Mouse (Mus musculus) midbrain, embryonic 15.5 days (tissue): ENCODE measurements around the gene Zan. TPM values are rescaled to one million over a fixed set of nuclear protein-coding genes. Genes with fewer than 3 reads are reported as not detected.
"Not testable (repeated sequence)": the region's sequence is repeated elsewhere in the genome, so short reads cannot be mapped to it uniquely, and the experiment has no call there.

Source experiments
- ATAC-seq: fragments of 200-750 bp; cut with Nextera tagmentation; replicated peaks from 2 replicates; pipeline ENCODE4 v1.8.0; 2017; ENCODE audit warnings: moderate TSS enrichment
- H3K27ac ChIP-seq: fragments of 300-500 bp; sonication (generic); 2 replicates; pipeline ENCODE4 v1.5.1; 2015; ENCODE audit warnings: mild to moderate bottlenecking, inconsistent platforms
- H3K27me3 ChIP-seq: fragments of 300-500 bp; sonication (generic); replicated peaks from 2 replicates; pipeline ENCODE4 v1.6.1; 2015; ENCODE audit warnings: inconsistent platforms
- H3K36me3 ChIP-seq: fragments of 300-500 bp; sonication (generic); replicated peaks from 2 replicates; pipeline ENCODE4 v1.6.1; 2015; ENCODE audit warnings: inconsistent platforms
- H3K4me1 ChIP-seq: fragments of 300-500 bp; sonication (generic); 2 replicates; pipeline ENCODE4 v1.6.1; 2015; ENCODE audit warnings: inconsistent platforms
- H3K4me2 ChIP-seq: fragments of 300-500 bp; sonication (generic); 2 replicates; pipeline ENCODE4 v1.6.1; 2015; ENCODE audit warnings: inconsistent platforms, mild to moderate bottlenecking, moderate library complexity
- H3K4me3 ChIP-seq: fragments of 300-500 bp; sonication (generic); 2 replicates; pipeline ENCODE4 v1.5.1; 2015; ENCODE audit warnings: mild to moderate bottlenecking, inconsistent platforms
- H3K9ac ChIP-seq: fragments of 300-500 bp; sonication (generic); 2 replicates; pipeline ENCODE4 v1.6.1; 2015; ENCODE audit warnings: mild to moderate bottlenecking, inconsistent platforms
- H3K9me3 ChIP-seq: fragments of 300-500 bp; sonication (generic); 2 replicates; pipeline ENCODE4 v1.6.1; 2016; ENCODE audit warnings: inconsistent platforms
- WGBS: fragments of 180-500 bp; shearing (Covaris S2); methylation state at CpG from one replicate; pipeline ENCODE4 v1.1.7; 2015; ENCODE audit warnings: mixed read lengths; 5-methylcytosine and 5-hydroxymethylcytosine counted together
- polyA plus RNA-seq: library from polyadenylated mRNA; unstranded; fragments of >200 nt; fragmentation: Nextera tagmentation; extraction: Ambion mirVana; gene quantifications from 2 replicates; pipeline ENCODE4 v1.2.1, GENCODE M21; 2015

Zan gene
- polyA plus RNA-seq, 1 experiment from 2014 or later, result 0.50 TPM

DNA sequence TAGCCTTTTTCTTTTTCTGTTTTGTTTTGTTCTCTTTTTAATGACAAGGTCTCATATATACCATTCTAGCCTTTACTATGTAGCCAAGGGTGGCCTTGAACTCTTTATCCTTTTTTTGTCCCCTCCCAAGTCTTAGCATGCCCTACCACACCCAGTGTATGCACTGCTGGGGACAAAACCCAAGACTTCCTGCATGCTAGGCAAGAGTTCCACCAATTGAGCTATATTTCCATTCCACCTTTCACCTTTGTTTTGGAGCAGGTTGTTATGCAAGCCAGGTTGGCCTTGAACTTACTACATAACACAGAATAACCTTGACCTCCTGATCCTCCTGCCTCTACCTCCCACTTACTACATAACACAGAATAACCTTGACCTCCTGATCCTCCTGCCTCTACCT, 31.3 kb downstream of the Zan start:
- Histone ChIP-seq H3K36me3 (no peaks in the 10 kb centered on the region), H3K4me2 (no peak overlapping the region), H3K27me3 (no peaks in the 10 kb centered on the region), H3K27ac (no peak overlapping the region), H3K4me1 (no peaks in the 10 kb centered on the region), H3K9ac (no peak overlapping the region), H3K4me3 (no peak overlapping the region), H3K9me3 (no peaks in the 10 kb centered on the region)
- ATAC-seq, result no peak

DNA sequence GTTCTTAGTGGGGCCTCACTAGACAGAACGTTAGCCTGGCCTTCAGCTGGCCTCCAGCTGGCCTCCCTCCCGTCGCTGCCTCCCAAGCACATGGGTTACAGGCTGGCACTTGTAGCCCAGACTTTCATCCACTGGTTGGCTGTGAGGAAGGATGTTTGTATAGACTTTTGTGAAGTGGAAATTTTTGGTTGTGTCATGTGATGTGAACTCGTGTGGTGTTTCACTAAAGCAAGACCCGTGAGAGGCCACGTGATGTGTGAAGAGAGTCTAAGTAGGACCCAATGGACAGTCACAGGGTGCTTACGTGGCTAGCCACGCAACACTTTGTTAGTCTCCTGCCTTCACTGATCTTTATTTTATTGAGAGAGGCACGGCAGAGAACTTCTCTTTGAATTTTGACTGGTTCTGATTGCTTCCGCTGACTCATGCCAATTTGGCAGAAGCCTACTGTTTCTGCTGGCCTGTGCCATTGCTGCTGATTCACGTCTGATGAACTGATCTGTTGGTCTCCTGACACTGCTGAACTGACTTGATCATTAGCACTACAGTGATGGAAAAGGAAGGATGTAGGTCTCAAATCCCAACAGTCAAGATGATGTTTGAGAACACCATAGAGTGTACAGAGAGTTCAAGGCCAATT, 36.5 kb downstream of the Zan start:
- Histone ChIP-seq H3K27ac (no peak overlapping the region), H3K4me3 (no peak overlapping the region), H3K36me3 (no peaks in the 10 kb centered on the region), H3K9me3 (no peaks in the 10 kb centered on the region), H3K4me2 (no peak overlapping the region), H3K9ac (no peak overlapping the region), H3K27me3 (no peaks in the 10 kb centered on the region), H3K4me1 (no peaks in the 10 kb centered on the region)
- WGBS, result 83% methylated on average over 11 of the region's 11 CpGs
- no peak for ATAC-seq

DNA sequence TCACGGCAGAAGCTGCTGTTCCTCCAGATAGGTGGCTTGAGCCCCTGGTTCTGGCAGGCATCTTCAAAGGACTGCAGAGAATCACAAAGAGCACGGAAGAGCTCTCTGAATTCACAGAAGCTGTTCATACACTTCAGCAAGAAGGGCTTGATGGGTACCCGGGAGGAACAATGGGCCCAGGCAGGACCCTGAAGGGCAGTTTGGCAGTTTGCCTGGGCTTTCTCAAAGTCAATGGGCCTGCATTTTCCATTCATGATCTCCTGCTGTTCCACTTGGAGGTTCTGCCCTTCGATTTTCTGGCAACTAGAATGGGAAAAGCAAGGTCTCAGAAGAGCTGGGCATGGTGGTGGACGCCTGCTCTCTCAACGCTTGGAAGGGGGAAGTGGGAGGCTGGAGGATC, 43.0 kb downstream of the Zan start:
- H3K27ac ChIP-seq, result no peak overlapping the region

DNA sequence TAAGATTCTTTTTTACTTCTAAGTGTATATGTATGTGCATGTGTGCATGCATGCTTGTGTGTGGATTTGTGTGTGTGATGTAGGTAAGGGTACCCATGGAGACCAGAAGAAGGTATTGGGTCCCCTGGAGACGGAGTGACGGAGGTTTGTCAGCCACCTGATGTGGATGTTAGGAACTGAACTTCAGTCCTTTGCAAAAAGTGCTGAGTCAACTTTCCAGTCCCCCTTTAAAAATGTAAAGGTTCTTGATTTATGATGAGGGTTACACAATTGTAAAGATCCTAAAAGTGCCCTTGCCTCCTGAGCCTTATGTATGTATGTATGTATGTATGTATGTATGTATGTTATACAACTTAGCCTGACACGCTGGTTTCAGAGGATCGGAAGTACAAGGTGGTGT, 46.5 kb downstream of the Zan start:
- not testable (repeated sequence) for H3K27ac ChIP-seq, H3K4me3 ChIP-seq, H3K36me3 ChIP-seq, ATAC-seq, H3K4me2 ChIP-seq, H3K27me3 ChIP-seq, H3K9ac ChIP-seq, H3K9me3 ChIP-seq, H3K4me1 ChIP-seq
- 91% methylated on average over 4 of the region's 4 CpGs for WGBS

More for the DNA sequence above, 43.0 kb downstream of the Zan start:
- H3K9me3 ChIP-seq, result no peaks in the 10 kb centered on the region
- no peaks in the 10 kb centered on the region for H3K4me1 ChIP-seq
- no peaks in the 10 kb centered on the region for H3K27me3 ChIP-seq
- H3K4me2 ChIP-seq, result no peak overlapping the region
- H3K36me3 ChIP-seq, result no peaks in the 10 kb centered on the region
- no peak for ATAC-seq
- no peak overlapping the region for H3K4me3 ChIP-seq
- H3K9ac ChIP-seq, result no peak overlapping the region
- WGBS, result 32% methylated on average over 6 of the region's 6 CpGs

DNA sequence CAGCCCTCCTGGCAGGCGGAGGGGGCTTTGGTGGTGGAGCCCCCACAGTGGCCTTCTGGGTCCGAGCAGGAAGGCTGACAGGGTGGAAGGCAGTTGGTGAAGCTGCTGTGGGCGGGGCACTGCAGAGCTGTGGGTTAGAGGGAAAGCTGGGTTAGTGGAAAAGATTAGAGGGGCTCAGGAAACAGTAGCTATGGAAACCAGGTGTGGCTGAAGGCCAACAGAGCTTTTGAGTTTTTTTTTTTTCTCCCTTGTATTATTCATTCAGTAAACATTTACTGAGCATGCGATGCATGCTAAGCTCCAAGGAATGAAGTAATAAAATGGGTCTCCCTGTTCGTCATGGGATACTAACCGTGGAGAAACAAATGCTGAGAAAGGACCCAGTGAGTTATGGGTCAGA, 51.2 kb downstream of the Zan start:
- no peak for ATAC-seq
- Histone ChIP-seq H3K4me3 (no peak overlapping the region), H3K27ac (no peak overlapping the region), H3K9me3 (no peaks in the 10 kb centered on the region), H3K36me3 (no peaks in the 10 kb centered on the region), H3K27me3 (no peaks in the 10 kb centered on the region), H3K9ac (no peak overlapping the region), H3K4me2 (no peak overlapping the region), H3K4me1 (peaks cover 6% of the 10 kb centered on the region)
- 61% methylated on average over 6 of the region's 6 CpGs for WGBS

DNA sequence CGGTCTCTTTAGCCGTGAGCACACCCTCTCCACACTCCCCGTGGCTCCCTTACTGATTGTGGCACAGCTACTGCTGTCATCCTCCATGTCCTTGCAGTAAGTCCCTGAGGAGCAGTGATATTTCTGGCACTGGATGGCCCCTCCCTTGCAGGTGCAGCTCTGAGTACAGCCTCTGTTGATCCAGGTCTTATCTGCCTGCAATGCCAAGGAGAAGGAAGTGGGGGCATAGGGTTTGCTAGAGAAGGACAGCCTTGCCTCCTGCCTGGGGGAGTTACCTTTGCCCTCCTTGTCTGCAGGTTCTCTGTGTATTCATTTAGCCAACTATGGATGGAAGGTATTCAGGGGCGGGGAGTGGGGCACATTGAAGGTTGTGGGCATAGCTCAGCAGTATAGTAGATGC, 57.0 kb downstream of the Zan start:
- Histone ChIP-seq H3K4me1 (no peaks in the 10 kb centered on the region), H3K4me3 (no peak overlapping the region), H3K27ac (no peak overlapping the region), H3K36me3 (no peaks in the 10 kb centered on the region), H3K27me3 (no peaks in the 10 kb centered on the region), H3K9ac (no peak overlapping the region), H3K4me2 (no peak overlapping the region), H3K9me3 (no peaks in the 10 kb centered on the region)
- 64% methylated on average over 4 of the region's 4 CpGs for WGBS
- ATAC-seq, result no peak

DNA sequence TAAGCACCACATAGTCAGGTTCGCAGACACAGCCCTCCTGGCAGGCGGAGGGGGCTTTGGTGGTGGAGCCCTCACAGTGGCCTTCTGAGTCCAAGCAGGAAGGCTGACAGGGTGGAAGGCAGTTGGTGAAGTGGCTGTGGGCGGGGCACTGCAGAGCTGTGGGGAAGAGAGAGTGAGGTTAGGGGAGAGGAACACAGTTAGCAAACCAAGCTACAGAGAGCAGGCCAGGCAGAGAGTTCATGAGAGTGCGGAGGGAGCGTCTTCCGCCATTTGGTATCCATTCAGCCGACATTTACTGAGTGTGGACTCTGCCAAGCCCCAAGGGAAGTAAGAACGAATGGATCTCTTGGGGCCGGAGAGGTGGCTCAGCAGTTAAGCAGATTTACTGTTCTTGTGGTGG, 57.8 kb downstream of the Zan start:
- H3K9ac ChIP-seq, result no peak overlapping the region
- H3K27ac ChIP-seq, result no peak overlapping the region
- H3K4me2 ChIP-seq, result no peak overlapping the region
- H3K4me1 ChIP-seq, result no peaks in the 10 kb centered on the region
- H3K4me3 ChIP-seq, result no peak overlapping the region
- no peak for ATAC-seq
- WGBS, result 78% methylated on average over 9 of the region's 9 CpGs
- H3K36me3 ChIP-seq, result no peaks in the 10 kb centered on the region
- H3K27me3 ChIP-seq, result no peaks in the 10 kb centered on the region
- no peaks in the 10 kb centered on the region for H3K9me3 ChIP-seq

DNA sequence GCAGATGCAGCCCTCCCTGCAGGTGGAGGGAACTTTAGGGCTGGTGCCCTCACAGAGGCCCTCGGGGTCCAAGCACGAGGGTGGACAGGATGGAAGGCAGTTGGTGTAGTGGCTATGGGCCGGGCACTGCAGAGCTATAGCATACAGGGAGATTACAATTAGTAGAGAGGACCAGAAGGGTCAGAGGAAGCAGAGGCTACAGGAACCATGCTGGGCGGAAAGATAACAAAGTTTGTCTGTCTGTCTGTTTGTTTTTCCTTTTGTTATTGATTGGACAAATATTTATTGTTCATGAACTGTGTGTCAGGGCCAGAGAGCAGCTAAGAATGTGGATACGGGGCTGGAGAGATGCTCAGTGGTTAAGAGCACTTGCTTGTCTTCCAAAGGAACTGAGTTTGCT, 62.6 kb downstream of the Zan start:
- Histone ChIP-seq H3K9ac (no peak overlapping the region), H3K27ac (no peak overlapping the region), H3K36me3 (no peaks in the 10 kb centered on the region), H3K9me3 (no peaks in the 10 kb centered on the region), H3K4me3 (no peak overlapping the region), H3K27me3 (no peaks in the 10 kb centered on the region), H3K4me1 (no peaks in the 10 kb centered on the region), H3K4me2 (no peak overlapping the region)
- ATAC-seq, result no peak
- WGBS, result 57% methylated on average over 5 of the region's 5 CpGs

DNA sequence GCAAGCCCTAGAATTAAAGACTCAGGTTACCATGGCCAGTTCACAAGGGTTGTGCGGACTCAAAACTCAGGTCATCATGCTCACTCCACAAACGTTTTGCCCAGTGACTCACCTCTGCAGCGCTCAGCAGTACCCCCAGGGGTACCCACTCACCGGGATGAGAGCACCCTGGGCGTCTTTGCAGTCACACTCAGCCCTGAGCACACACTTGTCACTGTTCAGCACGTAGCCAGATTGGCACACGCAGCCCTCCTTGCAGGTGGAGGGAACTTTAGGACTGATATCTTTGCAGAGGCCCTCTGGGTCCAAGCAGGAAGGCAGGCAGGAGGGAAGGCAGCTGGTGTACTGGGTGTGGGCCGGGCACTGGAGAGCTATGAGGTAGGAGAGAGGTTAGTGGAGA, 65.6 kb downstream of the Zan start:
- H3K4me2 ChIP-seq, result no peak overlapping the region
- H3K27ac ChIP-seq, result no peak overlapping the region
- no peaks in the 10 kb centered on the region for H3K9me3 ChIP-seq
- no peaks in the 10 kb centered on the region for H3K36me3 ChIP-seq
- no peaks in the 10 kb centered on the region for H3K27me3 ChIP-seq
- no peak for ATAC-seq
- no peak overlapping the region for H3K4me3 ChIP-seq
- WGBS, result 83% methylated on average over 8 of the region's 8 CpGs
- H3K9ac ChIP-seq, result no peak overlapping the region
- H3K4me1 ChIP-seq, result peaks cover 11% of the 10 kb centered on the region; the same call in 1 of the 2 replicates

DNA sequence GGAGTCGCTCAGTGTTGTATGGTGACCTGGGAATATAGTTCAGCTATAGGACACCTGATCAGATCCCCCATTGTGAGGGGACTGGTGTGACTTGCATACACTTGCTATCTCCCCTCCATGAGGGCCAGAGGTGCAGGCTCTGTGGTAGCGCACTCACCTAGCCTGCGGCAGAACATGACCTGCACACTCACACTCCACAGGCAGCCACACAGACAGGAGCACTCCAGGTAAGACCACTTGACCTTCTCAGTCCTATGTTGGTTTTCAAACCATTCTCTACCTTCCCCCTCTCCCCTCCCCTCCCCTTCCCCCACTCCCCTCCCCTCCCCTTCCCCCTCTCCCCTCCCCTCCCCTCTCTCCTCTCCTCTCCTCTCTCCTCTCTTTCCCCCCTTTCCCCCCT, 66.3 kb downstream of the Zan start:
- Histone ChIP-seq H3K4me3 (no peak overlapping the region), H3K4me2 (no peak overlapping the region), H3K9me3 (no peaks in the 10 kb centered on the region), H3K27ac (no peak overlapping the region), H3K27me3 (no peaks in the 10 kb centered on the region), H3K36me3 (no peaks in the 10 kb centered on the region), H3K4me1 (peaks cover 11% of the 10 kb centered on the region; the same call in 1 of the 2 replicates), H3K9ac (no peak overlapping the region)
- no peak for ATAC-seq
- WGBS, result 94% methylated on average over 3 of the region's 3 CpGs

DNA sequence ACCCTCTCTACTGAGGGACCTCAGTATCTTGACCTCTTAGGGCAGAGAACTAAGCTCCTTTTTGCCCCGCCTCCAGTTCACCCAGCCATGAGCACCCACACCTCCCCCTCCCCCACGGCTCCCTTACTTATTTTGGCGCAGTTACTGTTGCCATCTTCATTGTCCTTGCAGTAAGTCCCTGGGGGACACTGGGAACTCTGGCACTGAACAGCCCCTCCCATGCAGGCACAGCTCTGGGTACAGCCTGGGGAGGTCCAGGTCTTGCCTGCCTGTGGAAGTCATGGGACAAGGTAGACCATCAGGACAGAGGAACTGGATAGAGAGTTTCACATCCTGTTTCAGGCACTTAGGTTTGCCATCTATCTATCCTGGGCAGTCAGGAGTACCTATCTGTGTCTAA, 66.8 kb downstream of the Zan start:
- no peaks in the 10 kb centered on the region for H3K9me3 ChIP-seq
- H3K36me3 ChIP-seq, result no peaks in the 10 kb centered on the region
- 42% methylated on average over 3 of the region's 3 CpGs for WGBS
- no peak overlapping the region for H3K4me2 ChIP-seq
- H3K4me1 ChIP-seq, result peaks cover 11% of the 10 kb centered on the region; the same call in 1 of the 2 replicates
- H3K9ac ChIP-seq, result no peak overlapping the region
- H3K4me3 ChIP-seq, result no peak overlapping the region
- ATAC-seq, result no peak
- no peak overlapping the region for H3K27ac ChIP-seq
- H3K27me3 ChIP-seq, result no peaks in the 10 kb centered on the region

DNA sequence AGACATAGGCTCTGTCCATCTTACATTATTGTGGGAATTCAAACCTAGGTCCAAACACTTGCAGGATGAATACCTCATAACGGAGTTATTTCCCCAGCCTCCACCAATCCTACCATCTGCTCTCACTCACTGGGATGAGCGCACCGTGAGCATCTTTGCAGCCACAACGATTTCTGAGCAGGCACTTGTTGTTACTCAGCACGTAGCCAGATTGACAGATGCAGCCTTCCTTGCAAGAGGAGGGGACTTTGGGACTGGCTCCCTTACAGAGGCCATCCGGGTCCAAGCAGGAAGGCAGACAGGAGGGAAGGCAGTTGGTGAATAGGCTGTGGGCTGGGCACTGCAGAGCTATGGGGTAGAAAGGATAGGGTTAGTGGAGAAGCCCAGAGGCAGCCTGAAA, 67.4 kb downstream of the Zan start:
- no peaks in the 10 kb centered on the region for H3K9me3 ChIP-seq
- H3K4me1 ChIP-seq, result peaks cover 11% of the 10 kb centered on the region; the same call in 1 of the 2 replicates
- WGBS, result 43% methylated on average over 6 of the region's 6 CpGs
- no peak overlapping the region for H3K4me2 ChIP-seq
- no peak overlapping the region for H3K9ac ChIP-seq
- no peaks in the 10 kb centered on the region for H3K27me3 ChIP-seq
- no peak for ATAC-seq
- H3K27ac ChIP-seq, result no peak overlapping the region
- H3K36me3 ChIP-seq, result no peaks in the 10 kb centered on the region
- H3K4me3 ChIP-seq, result no peak overlapping the region

DNA sequence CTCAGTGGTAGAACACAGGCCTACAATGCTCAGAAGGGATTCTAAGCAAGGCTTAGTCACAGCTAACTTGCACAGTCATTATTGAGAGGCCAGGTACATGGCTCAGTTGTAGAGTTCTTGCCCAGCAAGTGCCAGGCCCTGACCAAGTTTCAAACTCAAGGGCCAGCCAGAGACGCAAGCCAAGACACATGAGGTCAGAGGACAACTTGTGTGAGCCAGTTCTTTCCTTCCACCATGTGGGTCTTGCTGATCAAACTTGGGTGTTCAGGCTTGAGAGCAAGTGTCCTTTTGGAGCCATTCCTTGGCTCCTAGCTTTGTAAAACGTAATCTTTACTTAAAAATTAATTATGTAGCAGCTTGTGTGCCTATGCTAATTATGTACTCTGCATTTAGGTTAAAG, 72.8 kb downstream of the Zan start:
- Histone ChIP-seq H3K9me3 (no peaks in the 10 kb centered on the region), H3K36me3 (no peaks in the 10 kb centered on the region), H3K9ac (no peak overlapping the region), H3K27ac (no peak overlapping the region), H3K4me2 (no peak overlapping the region), H3K4me3 (no peak overlapping the region), H3K4me1 (peaks cover 11% of the 10 kb centered on the region; the same call in 1 of the 2 replicates), H3K27me3 (no peaks in the 10 kb centered on the region)
- no peak for ATAC-seq
- WGBS, result 77% methylated on average over 2 of the region's 2 CpGs
